Mouse (Mus musculus): ENCODE results near the gene Polrmt. TPM values are rescaled to one million over a fixed set of nuclear protein-coding genes. Genes with fewer than 3 reads are reported as not detected.

The Polrmt gene
- polyA plus RNA-seq, 1 experiment from 2014 or later, result 32.5 TPM

- DNase-seq (ENCODE audit: low spot score) (no peak), ATAC-seq (ENCODE audit: low read depth) (no peak)
- WGBS, result 77% methylated on average over 4 of the region's 4 CpGs
- Histone ChIP-seq H3K27me3 (replicated peaks; ENCODE audit: control insufficient read depth, insufficient read depth, low read length) (no peaks in the 10 kb centered on the region), H3K9ac (ENCODE audit: low read depth, low read length) (no peak within 1 kb of the TSS), H3K27ac (replicated peaks; ENCODE audit: low read depth, low read length) (no peak within 1 kb of the TSS), H3K36me3 (ENCODE audit: control insufficient read depth, insufficient read depth, low read length) (peaks cover 55% of the 10 kb centered on the region), H3K4me2 (ENCODE audit: low read depth, low read length) (no peak within 1 kb of the TSS), H3K4me1 (ENCODE audit: control insufficient read depth, insufficient read depth, low read length) (peaks cover 3% of the 10 kb centered on the region; the same call in 1 of the 2 replicates), H3K9me3 (ENCODE audit: control insufficient read depth, low read length) (no peaks in the 10 kb centered on the region), H3K4me3 (ENCODE audit: low read depth, low read length) (no peak within 1 kb of the TSS)
Observed at GRCm38 (mm10) chr10:79688720-79689119, 57.7 kb downstream of the Polrmt start, which contains the start of gene Gzmm. Gzmm (plus strand) TSS chr10:79689020.

GRCm38 (mm10) chr10:79687513-79687912 lies 58.9 kb downstream of the Polrmt start:
- 95% methylated on average over 6 of the region's 6 CpGs for WGBS
- Histone ChIP-seq H3K9ac (ENCODE audit: low read depth, low read length) (no peak overlapping the region), H3K9me3 (ENCODE audit: control insufficient read depth, low read length) (no peaks in the 10 kb centered on the region), H3K36me3 (ENCODE audit: control insufficient read depth, insufficient read depth, low read length) (peaks cover 55% of the 10 kb centered on the region), H3K4me2 (ENCODE audit: low read depth, low read length) (no peak overlapping the region), H3K27ac (replicated peaks; ENCODE audit: low read depth, low read length) (no peak overlapping the region), H3K27me3 (replicated peaks; ENCODE audit: control insufficient read depth, insufficient read depth, low read length) (no peaks in the 10 kb centered on the region), H3K4me3 (ENCODE audit: low read depth, low read length) (no peak overlapping the region), H3K4me1 (ENCODE audit: control insufficient read depth, insufficient read depth, low read length) (peaks cover 11% of the 10 kb centered on the region; the same call in 1 of the 2 replicates)
- ATAC-seq (ENCODE audit: low read depth) (no peak), DNase-seq (ENCODE audit: low spot score) (no peak)

- no peak overlapping the region for H3K27ac ChIP-seq (replicated peaks; ENCODE audit: low read depth, low read length)
- 92% methylated on average over 1 of the region's 1 CpGs for WGBS
- H3K27me3 ChIP-seq (replicated peaks; ENCODE audit: control insufficient read depth, insufficient read depth, low read length), result no peaks in the 10 kb centered on the region
- no peak overlapping the region for H3K9ac ChIP-seq (ENCODE audit: low read depth, low read length)
- H3K4me2 ChIP-seq (ENCODE audit: low read depth, low read length), result no peak overlapping the region
- no peak for ATAC-seq (ENCODE audit: low read depth)
- no peaks in the 10 kb centered on the region for H3K9me3 ChIP-seq (ENCODE audit: control insufficient read depth, low read length)
- H3K4me3 ChIP-seq (ENCODE audit: low read depth, low read length), result no peak overlapping the region
- peaks cover 11% of the 10 kb centered on the region; the same call in 1 of the 2 replicates for H3K4me1 ChIP-seq (ENCODE audit: control insufficient read depth, insufficient read depth, low read length)
- DNase-seq (ENCODE audit: low spot score), result no peak
- peaks cover 55% of the 10 kb centered on the region for H3K36me3 ChIP-seq (ENCODE audit: control insufficient read depth, insufficient read depth, low read length)
Observed at GRCm38 (mm10) chr10:79686691-79687090, 59.7 kb downstream of the Polrmt start.

- Histone ChIP-seq H3K36me3 (ENCODE audit: control insufficient read depth, insufficient read depth, low read length) (peaks cover 55% of the 10 kb centered on the region), H3K4me2 (ENCODE audit: low read depth, low read length) (no peak overlapping the region), H3K9me3 (ENCODE audit: control insufficient read depth, low read length) (no peaks in the 10 kb centered on the region), H3K27ac (replicated peaks; ENCODE audit: low read depth, low read length) (no peak overlapping the region), H3K9ac (ENCODE audit: low read depth, low read length) (no peak overlapping the region), H3K4me3 (ENCODE audit: low read depth, low read length) (no peak overlapping the region), H3K27me3 (replicated peaks; ENCODE audit: control insufficient read depth, insufficient read depth, low read length) (no peaks in the 10 kb centered on the region), H3K4me1 (ENCODE audit: control insufficient read depth, insufficient read depth, low read length) (peaks cover 11% of the 10 kb centered on the region)
- DNase-seq (ENCODE audit: low spot score) (no peak), ATAC-seq (ENCODE audit: low read depth) (no peak)
- 85% methylated on average over 2 of the region's 2 CpGs for WGBS
Observed at GRCm38 (mm10) chr10:79686219-79686618, 60.2 kb downstream of the Polrmt start.

Other genes with a start within 250 kb of the Polrmt start
- gene Plpp2, start 212.8 kb downstream of the Polrmt start, polyA plus RNA-seq (2014; fragmentation: Nextera tagmentation; extraction: Ambion mirVana), result 18.1 and 19.9 TPM in 2 replicates
- 44.6 and 50.9 TPM in 2 replicates for gene Mier2, start 191.4 kb downstream of the Polrmt start, polyA plus RNA-seq (2014; fragmentation: Nextera tagmentation; extraction: Ambion mirVana)
- gene Theg, start 159.2 kb downstream of the Polrmt start, polyA plus RNA-seq (2014; fragmentation: Nextera tagmentation; extraction: Ambion mirVana), result not detected in 2 replicates
- gene C2cd4c, start 132.6 kb downstream of the Polrmt start, polyA plus RNA-seq (2014; fragmentation: Nextera tagmentation; extraction: Ambion mirVana), result 0.09 TPM in 1 of 2 replicates, not detected in the other
- gene Shc2, start 108.7 kb downstream of the Polrmt start, polyA plus RNA-seq (2014; fragmentation: Nextera tagmentation; extraction: Ambion mirVana), result 11.3 and 11.4 TPM in 2 replicates
- not detected in 2 replicates for gene Odf3l2, start 100.8 kb downstream of the Polrmt start, polyA plus RNA-seq (2014; fragmentation: Nextera tagmentation; extraction: Ambion mirVana)
- 8.5 and 11.6 TPM in 2 replicates for gene Madcam1, start 82.0 kb downstream of the Polrmt start, polyA plus RNA-seq (2014; fragmentation: Nextera tagmentation; extraction: Ambion mirVana)
- gene Tpgs1, start 77.2 kb downstream of the Polrmt start, polyA plus RNA-seq (2014; fragmentation: Nextera tagmentation; extraction: Ambion mirVana), result 58.7 and 65.3 TPM in 2 replicates
- 106 TPM in 2 replicates for gene Cdc34, start 64.4 kb downstream of the Polrmt start, polyA plus RNA-seq (2014; fragmentation: Nextera tagmentation; extraction: Ambion mirVana)
- gene Gzmm, start 57.6 kb downstream of the Polrmt start, polyA plus RNA-seq (2014; fragmentation: Nextera tagmentation; extraction: Ambion mirVana), result 0.31 and 0.51 TPM in 2 replicates
- gene Bsg, start 42.1 kb downstream of the Polrmt start, polyA plus RNA-seq (2014; fragmentation: Nextera tagmentation; extraction: Ambion mirVana), result 846 and 847 TPM in 2 replicates
- gene Hcn2, start 29.9 kb downstream of the Polrmt start, polyA plus RNA-seq (2014; fragmentation: Nextera tagmentation; extraction: Ambion mirVana), result 0.15 and 0.20 TPM in 2 replicates
- gene Fgf22, start 8.5 kb upstream of the Polrmt start, polyA plus RNA-seq (2014; fragmentation: Nextera tagmentation; extraction: Ambion mirVana), result 0.35 and 0.38 TPM in 2 replicates
- 77.5 and 78.9 TPM in 2 replicates for gene Rnf126, start 20.4 kb upstream of the Polrmt start, polyA plus RNA-seq (2014; fragmentation: Nextera tagmentation; extraction: Ambion mirVana)
- 8.3 and 10.7 TPM in 2 replicates for gene Fstl3, start 30.7 kb upstream of the Polrmt start, polyA plus RNA-seq (2014; fragmentation: Nextera tagmentation; extraction: Ambion mirVana)
- gene Prss57, start 44.4 kb upstream of the Polrmt start, polyA plus RNA-seq (2014; fragmentation: Nextera tagmentation; extraction: Ambion mirVana), result 0.16 TPM in 1 of 2 replicates, not detected in the other
- gene Palm, start 47.0 kb upstream of the Polrmt start, polyA plus RNA-seq (2014; fragmentation: Nextera tagmentation; extraction: Ambion mirVana), result 62.5 and 75.4 TPM in 2 replicates
- gene Misp, start 74.4 kb upstream of the Polrmt start, polyA plus RNA-seq (2014; fragmentation: Nextera tagmentation; extraction: Ambion mirVana), result 2.3 and 3.9 TPM in 2 replicates
- gene Ptbp1, start 107.8 kb upstream of the Polrmt start, polyA plus RNA-seq (2014; fragmentation: Nextera tagmentation; extraction: Ambion mirVana), result 198 and 254 TPM in 2 replicates
- 4.1 and 6.7 TPM in 2 replicates for gene Prtn3, start 127.9 kb upstream of the Polrmt start, polyA plus RNA-seq (2014; fragmentation: Nextera tagmentation; extraction: Ambion mirVana)
- 32.4 and 50.2 TPM in 2 replicates for gene Plppr3, start 128.1 kb upstream of the Polrmt start, polyA plus RNA-seq (2014; fragmentation: Nextera tagmentation; extraction: Ambion mirVana)
- 0.64 and 2.0 TPM in 2 replicates for gene Elane, start 139.7 kb upstream of the Polrmt start, polyA plus RNA-seq (2014; fragmentation: Nextera tagmentation; extraction: Ambion mirVana)
- gene Cfd, start 144.3 kb upstream of the Polrmt start, polyA plus RNA-seq (2014; fragmentation: Nextera tagmentation; extraction: Ambion mirVana), result 0.22 TPM in 1 of 2 replicates, not detected in the other
- gene Med16, start 162.3 kb upstream of the Polrmt start, polyA plus RNA-seq (2014; fragmentation: Nextera tagmentation; extraction: Ambion mirVana), result 33.7 and 40.2 TPM in 2 replicates
- 4.1 and 6.7 TPM in 2 replicates for gene Gm26602, start 164.3 kb upstream of the Polrmt start, polyA plus RNA-seq (2014; fragmentation: Nextera tagmentation; extraction: Ambion mirVana)
- 0.56 and 0.58 TPM in 2 replicates for gene Kiss1r, start 170.4 kb upstream of the Polrmt start, polyA plus RNA-seq (2014; fragmentation: Nextera tagmentation; extraction: Ambion mirVana)
- 114 and 124 TPM in 2 replicates for gene R3hdm4, start 174.6 kb upstream of the Polrmt start, polyA plus RNA-seq (2014; fragmentation: Nextera tagmentation; extraction: Ambion mirVana)
- 3.1 and 3.5 TPM in 2 replicates for gene Arid3a, start 180.5 kb upstream of the Polrmt start, polyA plus RNA-seq (2014; fragmentation: Nextera tagmentation; extraction: Ambion mirVana)
- 97.4 and 100 TPM in 2 replicates for gene Wdr18, start 213.6 kb upstream of the Polrmt start, polyA plus RNA-seq (2014; fragmentation: Nextera tagmentation; extraction: Ambion mirVana)
- gene Grin3b, start 224.1 kb upstream of the Polrmt start, polyA plus RNA-seq (2014; fragmentation: Nextera tagmentation; extraction: Ambion mirVana), result 0.37 and 0.56 TPM in 2 replicates
- gene Tmem259, start 237.7 kb upstream of the Polrmt start, polyA plus RNA-seq (2014; fragmentation: Nextera tagmentation; extraction: Ambion mirVana), result 20.6 and 22.3 TPM in 2 replicates
- gene Cnn2, start 242.0 kb upstream of the Polrmt start, polyA plus RNA-seq (2014; fragmentation: Nextera tagmentation; extraction: Ambion mirVana), result 293 and 304 TPM in 2 replicates
- 2.5 and 2.8 TPM in 2 replicates for gene Abca7, start 249.9 kb upstream of the Polrmt start, polyA plus RNA-seq (2014; fragmentation: Nextera tagmentation; extraction: Ambion mirVana)

All from embryonic facial prominence, embryonic 14.5 days (tissue).